Mouse (Mus musculus) megakaryocyte, embryonic 14.5 days (primary cell): ENCODE data around the gene Smyd5. TPM values are rescaled to one million over a fixed set of nuclear protein-coding genes. Genes with fewer than 3 reads are reported as not detected.
A peak's percentile ranks its signal among the peaks of the same experiment; 100 is the strongest.

Experiments used
- H3K27me3 ChIP-seq: replicated peaks from 2 replicates; pipeline ENCODE3; 2012; ENCODE audit warnings: inconsistent platforms
- H3K36me3 ChIP-seq: replicated peaks from 2 replicates; pipeline ENCODE3; 2012; ENCODE audit warnings: low read length, inconsistent platforms, mixed read lengths
- H3K4me1 ChIP-seq: 2 replicates; pipeline ENCODE4 v1.6.1; 2012; ENCODE audit warnings: inconsistent platforms
- H3K4me3 ChIP-seq: replicated peaks from 2 replicates; pipeline ENCODE3; 2012; ENCODE audit warnings: moderate library complexity, mild to moderate bottlenecking, inconsistent platforms
- H3K9me3 ChIP-seq: 2 replicates; pipeline ENCODE4 v1.6.1; 2012; ENCODE audit warnings: inconsistent platforms
- FLI1 ChIP-seq: IDR thresholded peaks from 2 replicates; pipeline ENCODE4 v1.6.1; 2012; ENCODE audit warnings: low read length, inconsistent platforms, mixed read lengths
- GATA1 ChIP-seq: IDR thresholded peaks from 3 replicates; pipeline ENCODE4 v1.6.1; 2012; ENCODE audit warnings: mixed read lengths, low read length, inconsistent platforms, borderline replicate concordance
- polyA plus RNA-seq: library from polyadenylated mRNA; stranded (reverse); fragments of >175 nt; gene quantifications from 2 replicates; pipeline ENCODE4 v1.2.3, GENCODE M21; 2012; ENCODE audit warnings: low replicate concordance; ENCODE audit not compliant: insufficient read depth

The Smyd5 gene
- 6.2 and 7.5 TPM in 2 replicates for polyA plus RNA-seq

DNA sequence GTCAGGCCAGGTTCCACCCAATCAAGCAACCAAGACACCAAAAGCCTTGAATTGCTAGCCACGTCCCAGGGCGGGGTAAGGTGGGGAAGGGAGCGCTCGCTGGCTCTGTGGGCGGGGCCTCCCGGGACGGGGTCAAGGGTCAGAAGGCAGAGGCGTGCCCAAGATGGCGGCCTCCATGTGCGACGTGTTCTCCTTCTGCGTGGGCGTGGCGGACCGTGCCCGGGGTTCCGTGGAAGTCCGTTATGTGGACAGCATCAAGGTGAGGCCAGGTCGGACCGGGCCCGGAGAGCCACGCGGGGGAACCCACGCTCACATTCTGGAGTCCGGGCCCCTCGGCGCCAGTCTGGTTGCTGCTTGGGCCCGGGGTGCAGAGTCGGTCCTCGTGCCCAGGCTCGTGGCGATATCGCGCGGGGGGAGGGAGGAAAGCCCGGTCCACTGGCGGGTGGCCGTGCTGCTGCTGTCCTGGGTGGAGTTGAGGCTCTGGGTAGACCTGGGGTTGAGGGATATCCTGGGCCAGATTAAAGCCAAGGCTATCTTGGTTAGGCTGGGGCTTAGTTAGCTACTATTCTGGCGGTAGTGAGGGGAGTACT lies at the start of gene Smyd5:
TSS of gene Smyd5 (plus strand) at position 148 of the 590 bp plus-strand sequence.
- no peak for TF ChIP-seq FLI1
- no peak for TF ChIP-seq GATA1
- no peaks in the 10 kb centered on the region for H3K36me3 ChIP-seq
- H3K4me3 ChIP-seq = peak within 1 kb of the TSS; percentile 92
- no peaks in the 10 kb centered on the region for H3K9me3 ChIP-seq
- peaks cover 37% of the 10 kb centered on the region for H3K4me1 ChIP-seq
- peaks cover 20% of the 10 kb centered on the region for H3K27me3 ChIP-seq

DNA sequence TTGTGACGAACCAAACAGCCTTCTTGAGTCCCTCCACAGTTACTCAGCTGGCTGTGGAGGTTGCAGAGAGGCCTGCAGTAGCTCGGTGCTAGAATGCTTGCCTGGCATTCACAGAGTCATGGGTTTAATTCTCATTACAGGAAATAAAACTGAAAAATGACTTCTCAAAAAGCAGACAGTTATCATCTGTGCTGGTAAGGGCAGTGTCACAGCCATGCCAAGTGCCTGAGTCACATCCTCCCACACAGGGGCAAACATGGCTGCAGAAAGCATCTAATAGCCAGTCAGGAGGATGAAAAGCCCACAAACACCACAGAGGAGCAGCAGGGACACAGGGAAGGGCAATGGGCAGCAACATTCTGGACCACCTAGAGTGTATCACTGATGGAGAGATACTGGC lies 49.0 kb upstream of the Smyd5 start:
- Histone ChIP-seq H3K36me3 (no peaks in the 10 kb centered on the region), H3K27me3 (peaks cover 14% of the 10 kb centered on the region), H3K4me1 (peaks cover 46% of the 10 kb centered on the region), H3K4me3 (no peak overlapping the region), H3K9me3 (peaks cover 7% of the 10 kb centered on the region)
- TF ChIP-seq GATA1 = no peak
- TF ChIP-seq FLI1 = no peak

DNA sequence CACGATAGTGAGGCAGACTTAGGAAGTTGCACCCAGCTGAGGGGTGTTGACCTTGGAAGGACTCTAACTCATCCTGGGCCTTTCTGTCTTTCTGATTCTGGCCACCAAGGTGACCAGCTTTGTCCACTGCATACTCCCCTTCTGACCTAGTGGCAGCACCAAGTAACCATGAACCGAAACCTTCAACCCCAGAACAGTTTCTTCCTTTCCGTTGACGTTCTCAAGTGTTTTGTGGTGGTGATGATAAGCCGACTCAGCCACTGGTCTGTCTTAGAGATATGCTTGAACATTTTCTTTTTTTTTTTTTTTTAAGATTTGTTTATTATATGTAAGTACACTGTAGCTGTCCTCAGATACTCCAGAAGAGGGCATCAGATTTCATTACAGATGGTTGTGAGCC lies 43.2 kb upstream of the Smyd5 start:
- Histone ChIP-seq H3K9me3 (peaks cover 7% of the 10 kb centered on the region), H3K4me1 (peaks cover 10% of the 10 kb centered on the region), H3K4me3 (no peak overlapping the region), H3K27me3 (peaks cover 30% of the 10 kb centered on the region), H3K36me3 (no peaks in the 10 kb centered on the region)
- TF ChIP-seq FLI1 (no peak), GATA1 (no peak)

DNA sequence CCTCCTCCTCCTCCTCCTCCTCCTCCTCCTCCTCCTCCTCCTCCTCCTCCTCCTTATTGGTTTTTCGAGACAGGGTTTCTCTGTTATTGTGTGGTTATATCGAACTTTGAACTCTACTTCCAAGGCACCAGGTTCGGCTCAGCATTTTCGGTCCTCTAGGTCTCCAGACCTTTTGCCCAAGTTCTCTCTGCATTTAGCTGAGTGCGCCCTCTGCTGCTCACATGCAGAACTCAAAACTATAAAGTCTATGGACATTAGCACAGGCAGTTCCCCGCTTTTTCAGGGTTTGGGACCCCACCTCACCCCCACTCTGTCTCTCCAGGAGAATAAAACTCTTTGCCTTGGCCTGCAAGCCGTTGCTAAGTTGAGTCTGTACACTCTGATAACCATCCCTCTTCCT lies 40.0 kb upstream of the Smyd5 start:
- Histone ChIP-seq H3K9me3 (peaks cover 8% of the 10 kb centered on the region), H3K4me1 (peaks cover 4% of the 10 kb centered on the region; the same call in 1 of the 2 replicates), H3K4me3 (no peak overlapping the region), H3K36me3 (no peaks in the 10 kb centered on the region), H3K27me3 (peaks cover 30% of the 10 kb centered on the region)
- no peak for TF ChIP-seq FLI1

DNA sequence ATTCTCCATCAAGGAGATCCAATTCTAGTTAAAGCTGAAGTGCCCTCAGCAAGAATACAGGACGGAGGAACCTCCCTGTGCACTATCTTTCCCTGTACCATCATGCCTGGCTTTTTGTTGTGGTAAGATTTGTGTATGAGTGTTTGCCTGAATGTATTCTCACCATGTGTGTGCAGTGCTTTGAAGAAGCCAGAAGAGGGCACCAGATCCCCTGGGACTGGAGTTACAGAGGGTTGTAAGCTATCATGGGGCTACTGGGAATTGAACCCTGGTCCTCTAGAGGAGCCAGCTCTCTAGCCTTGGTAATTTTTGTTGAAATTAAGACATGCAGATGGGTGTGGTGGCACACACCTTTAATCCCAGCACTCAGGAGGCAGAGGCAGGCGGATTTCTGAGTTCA lies 36.4 kb upstream of the Smyd5 start:
- Histone ChIP-seq H3K9me3 (peaks cover 8% of the 10 kb centered on the region), H3K36me3 (no peaks in the 10 kb centered on the region), H3K4me3 (no peak overlapping the region), H3K27me3 (peaks cover 33% of the 10 kb centered on the region), H3K4me1 (no peaks in the 10 kb centered on the region)
- TF ChIP-seq GATA1 (no peak), FLI1 (no peak)

DNA sequence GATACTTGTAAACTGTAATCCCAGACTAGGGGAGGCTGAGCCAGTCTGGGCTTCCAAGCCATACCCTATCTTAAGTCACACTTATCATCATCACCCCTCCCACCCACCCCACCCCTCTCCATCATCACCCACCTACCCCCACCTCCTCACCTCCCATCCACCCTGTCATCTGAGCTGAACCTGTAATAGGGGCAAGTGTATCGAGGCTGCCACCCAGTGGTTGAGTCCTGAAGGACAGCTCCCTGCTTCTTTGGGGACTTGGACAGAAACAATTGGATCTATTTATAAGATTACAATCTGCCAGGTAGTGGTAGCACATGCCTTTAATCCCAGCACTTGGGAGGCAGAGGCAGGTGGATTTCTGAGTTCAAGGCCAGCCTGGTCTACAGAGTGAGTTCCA lies 34.6 kb upstream of the Smyd5 start:
- H3K27me3 ChIP-seq = peaks cover 37% of the 10 kb centered on the region
- H3K9me3 ChIP-seq = peaks cover 8% of the 10 kb centered on the region
- no peak for TF ChIP-seq FLI1
- TF ChIP-seq GATA1 = no peak
- H3K4me1 ChIP-seq = no peaks in the 10 kb centered on the region
- H3K4me3 ChIP-seq = no peak overlapping the region
- no peaks in the 10 kb centered on the region for H3K36me3 ChIP-seq

DNA sequence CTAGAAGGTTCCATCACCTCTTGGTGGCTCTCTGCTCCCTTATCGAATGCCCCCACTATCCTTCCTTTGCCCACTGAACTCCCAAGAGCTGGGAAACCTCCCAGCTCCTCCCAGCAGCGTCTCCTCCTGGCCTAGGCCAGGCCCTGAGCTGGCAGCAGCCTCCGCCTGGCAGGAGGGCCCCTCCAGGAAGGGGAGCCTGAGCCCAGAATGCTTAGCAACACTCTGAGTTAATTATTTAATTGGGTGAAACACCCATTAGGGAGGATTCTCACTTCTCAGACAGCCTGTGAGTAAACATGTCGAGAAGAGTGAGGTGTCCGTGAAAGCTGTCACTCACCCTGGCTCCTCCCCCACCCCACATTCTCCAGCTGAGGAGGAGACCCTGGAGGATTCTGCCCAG lies 32.1 kb upstream of the Smyd5 start:
- Histone ChIP-seq H3K9me3 (peaks cover 8% of the 10 kb centered on the region), H3K27me3 (peaks cover 37% of the 10 kb centered on the region), H3K4me1 (no peaks in the 10 kb centered on the region), H3K4me3 (no peak overlapping the region), H3K36me3 (no peaks in the 10 kb centered on the region)
- TF ChIP-seq GATA1 (no peak), FLI1 (no peak)

DNA sequence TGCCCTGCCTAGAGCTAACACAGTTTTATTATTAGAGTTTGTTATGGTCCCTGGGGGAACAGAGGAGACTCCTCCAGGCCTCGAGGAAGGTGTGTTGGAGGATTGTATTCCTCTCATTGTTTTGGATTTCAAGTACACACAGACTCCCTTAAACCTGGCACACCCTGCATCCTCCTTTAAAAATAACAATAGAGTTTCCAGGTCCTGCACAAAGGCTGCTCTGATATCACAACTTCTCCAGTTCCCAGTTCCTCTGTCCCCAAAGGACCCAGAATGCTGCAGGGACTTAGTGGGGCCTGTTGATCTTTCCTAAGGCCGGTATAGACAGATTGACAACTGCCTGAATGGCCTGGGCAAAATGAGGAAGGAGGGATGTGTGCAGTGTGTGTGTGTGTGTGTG lies 29.2 kb upstream of the Smyd5 start:
- peaks cover 60% of the 10 kb centered on the region for H3K27me3 ChIP-seq
- H3K4me3 ChIP-seq = no peak overlapping the region
- H3K9me3 ChIP-seq = no peaks in the 10 kb centered on the region
- H3K4me1 ChIP-seq = no peaks in the 10 kb centered on the region
- H3K36me3 ChIP-seq = no peaks in the 10 kb centered on the region
- TF ChIP-seq GATA1 (no peak), FLI1 (no peak)

DNA sequence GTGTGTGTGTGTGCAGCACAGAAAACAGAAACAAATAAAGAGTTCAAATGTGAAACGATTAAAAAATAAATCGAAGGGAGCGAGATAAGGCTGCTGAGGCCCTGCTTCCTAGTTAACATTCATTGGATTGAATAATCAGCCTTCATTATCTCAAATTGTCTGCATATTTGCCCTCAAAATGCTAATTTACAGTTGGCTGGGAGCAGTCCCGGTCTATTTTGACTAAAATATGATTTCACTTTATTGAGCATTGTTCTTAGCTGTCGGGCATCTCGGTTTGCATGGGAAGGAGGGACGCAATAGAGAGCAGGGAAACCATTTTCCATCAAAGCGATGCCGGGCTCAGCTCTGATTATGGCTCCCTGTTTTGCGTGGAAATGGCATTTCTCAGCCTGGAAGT lies 28.8 kb upstream of the Smyd5 start:
- H3K4me3 ChIP-seq = no peak overlapping the region
- no peak for TF ChIP-seq GATA1
- TF ChIP-seq FLI1 = no peak
- no peaks in the 10 kb centered on the region for H3K9me3 ChIP-seq
- no peaks in the 10 kb centered on the region for H3K36me3 ChIP-seq
- H3K4me1 ChIP-seq = no peaks in the 10 kb centered on the region
- H3K27me3 ChIP-seq = peaks cover 62% of the 10 kb centered on the region

DNA sequence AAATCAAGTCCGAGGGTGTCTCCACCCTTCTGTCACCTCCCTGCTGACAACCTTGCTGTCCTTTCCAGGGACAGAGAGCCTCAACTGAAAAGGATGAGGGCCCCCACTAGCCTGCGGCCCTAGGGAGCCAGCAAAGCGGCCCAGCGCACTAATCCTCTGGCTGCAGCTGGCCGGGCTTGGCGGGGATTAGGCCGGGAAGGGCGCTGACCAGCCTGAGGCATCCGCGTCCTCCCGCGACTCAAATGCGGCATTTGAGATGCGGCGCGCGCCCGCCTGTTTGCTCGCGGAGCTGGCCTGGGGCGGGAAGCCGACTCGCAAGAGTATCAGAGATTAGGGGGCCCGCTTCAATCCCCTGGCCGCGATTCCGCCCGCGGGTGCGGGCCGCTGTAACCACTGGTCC lies 22.8 kb upstream of the Smyd5 start:
- Histone ChIP-seq H3K36me3 (no peaks in the 10 kb centered on the region), H3K4me1 (peaks cover 17% of the 10 kb centered on the region), H3K9me3 (no peaks in the 10 kb centered on the region), H3K4me3 (no peak overlapping the region), H3K27me3 (peaks cover 78% of the 10 kb centered on the region)
- TF ChIP-seq FLI1 (no peak), GATA1 (no peak)

DNA sequence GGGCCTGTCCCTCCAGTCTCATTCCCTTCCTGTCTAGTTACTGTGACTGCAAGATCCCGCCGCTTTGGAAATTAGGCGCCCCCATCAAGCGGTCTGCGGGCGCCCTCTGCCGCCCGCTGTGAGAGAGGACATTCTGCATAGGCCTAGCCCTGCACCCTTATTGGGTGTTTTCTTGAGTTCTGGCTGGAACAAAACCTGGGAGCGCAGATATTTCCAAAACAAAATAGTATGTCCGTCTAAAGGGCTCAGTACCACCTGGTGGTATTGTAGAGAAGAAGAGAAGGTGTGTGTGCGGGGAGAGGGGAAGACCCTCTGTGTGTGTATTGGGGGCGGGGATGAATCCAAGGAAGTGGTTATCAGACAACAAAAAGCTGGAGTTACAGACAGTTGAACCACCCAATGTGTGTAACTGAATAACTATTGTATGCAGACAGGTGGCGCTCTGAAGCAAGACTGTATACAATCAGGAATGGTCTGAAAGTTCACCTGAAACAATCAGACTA lies 21.0 kb upstream of the Smyd5 start:
- Histone ChIP-seq H3K4me1 (peaks cover 17% of the 10 kb centered on the region), H3K9me3 (no peaks in the 10 kb centered on the region), H3K4me3 (peak overlapping the region; percentile 50), H3K27me3 (peaks cover 77% of the 10 kb centered on the region), H3K36me3 (no peaks in the 10 kb centered on the region)
- TF ChIP-seq GATA1 (no peak), FLI1 (no peak)
